Mouse (Mus musculus) CH12.LX (cell line): ENCODE data around the gene Baiap2l1. TPM values are rescaled to one million over a fixed set of nuclear protein-coding genes. Genes with fewer than 3 reads are reported as not detected.
"Not testable (repeated sequence)": the region's sequence is repeated elsewhere in the genome, so short reads cannot be mapped to it uniquely, and the experiment has no call there.

ENCODE experiments used
- DNase-seq: peaks from one replicate; pipeline ENCODE4 v3.0.0-alpha.2; 2013; ENCODE audit errors: extremely low read depth
- H3K27ac ChIP-seq: 2 replicates; pipeline ENCODE4 v1.5.1; 2012; ENCODE audit warnings: low read depth, mild to moderate bottlenecking, control low read depth, moderate library complexity; ENCODE audit not compliant: insufficient read depth
- H3K27me3 ChIP-seq: replicated peaks from 2 replicates; pipeline ENCODE3; 2012; ENCODE audit warnings: inconsistent platforms
- H3K36me3 ChIP-seq, 2 experiments: replicated peaks in 1 of 2; 2 replicates each; pipeline versions ENCODE3 to v1.6.1; 2012; ENCODE audit warnings: inconsistent platforms in 1 of 2, low read length in 1 of 2, mild to moderate bottlenecking in 1 of 2, mixed read lengths in 1 of 2, moderate library complexity in 1 of 2; ENCODE audit not compliant: control insufficient read depth in 1 of 2, insufficient read depth in 1 of 2
- H3K4me1 ChIP-seq, 2 experiments: 2 replicates each; pipeline ENCODE4 v1.6.1; 2012; ENCODE audit warnings: inconsistent platforms in 1 of 2, moderate library complexity in 1 of 2; ENCODE audit not compliant: insufficient read depth in 2 of 2, control insufficient read depth in 1 of 2
- H3K4me2 ChIP-seq: 2 replicates; pipeline ENCODE4 v1.6.1; 2012; ENCODE audit warnings: low read depth, mild to moderate bottlenecking, control low read depth; ENCODE audit not compliant: poor library complexity, insufficient read depth, severe bottlenecking
- H3K4me3 ChIP-seq, 3 experiments: fragments of 150-350 bp in 1 of 3; sonication (generic) in 1 of 3; replicated peaks in 1 of 3; 2 replicates each; pipeline versions ENCODE3 to v1.5.1; 2011 to 2012; ENCODE audit warnings: low read depth in 2 of 3, low read length in 2 of 3, mild to moderate bottlenecking in 2 of 3, moderate library complexity in 2 of 3, control low read depth in 1 of 3, improper control_type of control experiment in 1 of 3, inconsistent platforms in 1 of 3, mixed read lengths in 1 of 3; ENCODE audit not compliant: poor library complexity in 1 of 3
- H3K79me2 ChIP-seq: replicated peaks from 2 replicates; pipeline ENCODE4 v1.6.1; 2012; ENCODE audit warnings: mild to moderate bottlenecking, moderate library complexity; ENCODE audit not compliant: control insufficient read depth, poor library complexity, insufficient read depth, severe bottlenecking; ENCODE audit errors: extremely low read depth
- H3K9ac ChIP-seq: 2 replicates; pipeline ENCODE4 v1.6.1; 2012; ENCODE audit warnings: low read depth, mild to moderate bottlenecking, control low read depth, moderate library complexity; ENCODE audit not compliant: insufficient read depth
- H3K9me3 ChIP-seq: replicated peaks from 2 replicates; pipeline ENCODE3; 2012; ENCODE audit warnings: low read length, inconsistent platforms, mixed read lengths
- BHLHE40 ChIP-seq: IDR thresholded peaks from 2 replicates; pipeline ENCODE4 v1.6.1; 2011; ENCODE audit warnings: mild to moderate bottlenecking, low read depth, low read length, improper control_type of control experiment
- CHD1 ChIP-seq: IDR thresholded peaks from 2 replicates; pipeline ENCODE4 v1.6.1; 2012; ENCODE audit warnings: low read depth, low read length, improper control_type of control experiment, inconsistent platforms
- CHD2 ChIP-seq: IDR thresholded peaks from 2 replicates; pipeline ENCODE4 v1.6.1; 2011; ENCODE audit warnings: low read length, improper control_type of control experiment
- CTCF ChIP-seq, 2 experiments: IDR thresholded peaks in 1 of 2; conservative IDR thresholded peaks in 1 of 2; 2 replicates each; pipeline ENCODE4 v1.5.1; 2011 to 2012; ENCODE audit warnings: low read depth in 2 of 2, low read length in 2 of 2, improper control_type of control experiment in 1 of 2, inconsistent platforms in 1 of 2, mild to moderate bottlenecking in 1 of 2, moderate library complexity in 1 of 2
- E2F4 ChIP-seq: IDR thresholded peaks from 2 replicates; pipeline ENCODE4 v1.6.1; 2011; ENCODE audit warnings: low read depth, low read length, improper control_type of control experiment; ENCODE audit not compliant: insufficient replicate concordance
- EP300 ChIP-seq: IDR thresholded peaks from 2 replicates; pipeline ENCODE4 v1.6.1; 2011; ENCODE audit warnings: low read length, improper control_type of control experiment
- GABPA ChIP-seq: IDR thresholded peaks from 2 replicates; pipeline ENCODE4 v1.6.1; 2012; ENCODE audit warnings: low read depth, low read length, improper control_type of control experiment, inconsistent platforms; ENCODE audit not compliant: insufficient replicate concordance
- HCFC1 ChIP-seq: IDR thresholded peaks from 2 replicates; pipeline ENCODE4 v1.6.1; 2012; ENCODE audit warnings: low read depth, mild to moderate bottlenecking, inconsistent platforms, low read length, improper control_type of control experiment
- JUN ChIP-seq: IDR thresholded peaks from 2 replicates; pipeline ENCODE4 v1.6.1; 2011; ENCODE audit warnings: low read depth, mild to moderate bottlenecking, low read length, improper control_type of control experiment, moderate library complexity; ENCODE audit not compliant: insufficient read depth
- MAX ChIP-seq: IDR thresholded peaks from 2 replicates; pipeline ENCODE4 v1.6.1; 2011; ENCODE audit warnings: low read length, improper control_type of control experiment
- MAZ ChIP-seq: IDR thresholded peaks from 2 replicates; pipeline ENCODE4 v1.6.1; 2012; ENCODE audit warnings: low read depth, mild to moderate bottlenecking, inconsistent platforms, low read length, improper control_type of control experiment, moderate library complexity
- MEF2A ChIP-seq: IDR thresholded peaks from 2 replicates; pipeline ENCODE4 v1.6.1; 2014; ENCODE audit warnings: low read depth, mild to moderate bottlenecking, inconsistent platforms, low read length, improper control_type of control experiment, borderline replicate concordance
- MXI1 ChIP-seq: IDR thresholded peaks from 2 replicates; pipeline ENCODE4 v1.6.1; 2011; ENCODE audit warnings: mild to moderate bottlenecking, low read depth, low read length, improper control_type of control experiment
- NRF1 ChIP-seq: IDR thresholded peaks from 2 replicates; pipeline ENCODE4 v1.6.1; 2014; ENCODE audit warnings: low read depth, mild to moderate bottlenecking, inconsistent platforms, low read length, improper control_type of control experiment, moderate library complexity
- POLR2A ChIP-seq: IDR thresholded peaks from 2 replicates; pipeline ENCODE4 v1.6.1; 2011; ENCODE audit warnings: low read depth, mild to moderate bottlenecking, improper control_type of control experiment, low read length
- POLR2AphosphoS2 ChIP-seq: IDR thresholded peaks from 2 replicates; pipeline ENCODE4 v1.6.1; 2011; ENCODE audit warnings: low read depth, low read length, improper control_type of control experiment
- RAD21 ChIP-seq: IDR thresholded peaks from 2 replicates; pipeline ENCODE4 v1.6.1; 2011; ENCODE audit warnings: low read depth, mild to moderate bottlenecking, low read length, improper control_type of control experiment, moderate library complexity
- RCOR1 ChIP-seq: conservative IDR thresholded peaks from 2 replicates; pipeline ENCODE4 v1.6.1; 2012; ENCODE audit warnings: low read depth, mild to moderate bottlenecking, inconsistent platforms, low read length, improper control_type of control experiment
- SIN3A ChIP-seq: IDR thresholded peaks from 2 replicates; pipeline ENCODE4 v1.6.1; 2012; ENCODE audit warnings: low read length, improper control_type of control experiment, inconsistent platforms
- TBP ChIP-seq: conservative IDR thresholded peaks from 2 replicates; pipeline ENCODE4 v1.6.1; 2011; ENCODE audit warnings: low read depth, low read length, improper control_type of control experiment
- TCF12 ChIP-seq: IDR thresholded peaks from 2 replicates; pipeline ENCODE4 v1.6.1; 2014; ENCODE audit warnings: low read depth, mild to moderate bottlenecking, inconsistent platforms, low read length, improper control_type of control experiment
- ZKSCAN1 ChIP-seq: IDR thresholded peaks from 2 replicates; pipeline ENCODE4 v1.6.1; 2012; ENCODE audit warnings: low read depth, inconsistent platforms, low read length, improper control_type of control experiment, borderline replicate concordance
- dilution Hi-C: fragments of 300-500 bp; cut with MboI; formaldehyde crosslinking; loops from 2 replicates; pipeline ENCODE4 v1.14.3; 2020; ENCODE audit warnings: low sequenced_read_pairs; ENCODE audit not compliant: extremely low pct_unique_long_range_greater_than_20kb, extremely low pct_ligation_motif_present
- in situ Hi-C: fragments of 300-500 bp; cut with MboI; formaldehyde crosslinking; loops from 3 replicates; pipeline ENCODE4 v1.14.3; 2019; ENCODE audit warnings: low sequenced_read_pairs, low pct_ligation_motif_present, low pct_unique_long_range_greater_than_20kb, mixed read lengths
- polyA plus RNA-seq: library from polyadenylated mRNA; unstranded; fragments of >175 nt; gene quantifications from 2 replicates; pipeline ENCODE4 v1.2.1, GENCODE M21; 2012; ENCODE audit warnings: low read depth; ENCODE audit not compliant: insufficient read length
- total RNA-seq, 2 experiments: library from RNA; depleted of rRNA; stranded (reverse); fragments of 300-350 nt in 1 of 2; fragments of >200 nt in 1 of 2; gene quantifications; 2 replicates each; pipeline ENCODE4 v1.2.3; 2012 to 2014

Gene Baiap2l1
- total and polyA plus RNA-seq, 3 experiments: 0.04 to 0.40 (median 0.11) TPM

GRCm38 (mm10) chr5:144341085-144341484, 16.8 kb downstream of the Baiap2l1 start:
- dilution Hi-C loops: no loop called here
- Histone ChIP-seq H3K36me3 (no peaks in the 10 kb centered on the region), H3K9ac (no peak overlapping the region), H3K79me2 (no peaks in the 10 kb centered on the region), H3K27me3 (no peaks in the 10 kb centered on the region), H3K9me3 (no peaks in the 10 kb centered on the region), H3K4me1 (peaks cover 0 to 5% of the 10 kb centered on the region in 2 experiments; a peak in 2 of 4 replicates), H3K27ac (no peak overlapping the region), H3K4me3 (no peak overlapping the region), H3K4me2 (no peak overlapping the region)
- in situ Hi-C loops: no loop called here
- TF ChIP-seq TBP (no peak), MAZ (no peak), BHLHE40 (no peak), MAX (no peak), RCOR1 (no peak)
- DNase-seq: no peak

- Histone ChIP-seq H3K9me3 (no peaks in the 10 kb centered on the region), H3K4me3 (no peak overlapping the region), H3K27ac (no peak overlapping the region), H3K9ac (no peak overlapping the region), H3K79me2 (no peaks in the 10 kb centered on the region), H3K36me3 (no peaks in the 10 kb centered on the region), H3K27me3 (no peaks in the 10 kb centered on the region), H3K4me2 (no peak overlapping the region), H3K4me1 (no peaks in the 10 kb centered on the region; a peak in 1 of 4 replicates)
- DNase-seq: no peak
- dilution Hi-C loops (no loop called here), in situ Hi-C loops (no loop called here)
- TF ChIP-seq CHD2 (no peak), POLR2A (no peak), RCOR1 (no peak), JUN (no peak), RAD21 (no peak), MXI1 (no peak), CTCF (conservative IDR thresholded peaks at IDR 0.05 in 1 of 2, IDR thresholded peaks at IDR 0.05 in 1 of 2; ENCODE audit: low read depth in 2 of 2, low read length in 2 of 2) (no peak), CHD1 (no peak), HCFC1 (no peak), BHLHE40 (no peak), TCF12 (no peak), EP300 (no peak), SIN3A (no peak), E2F4 (no peak), NRF1 (no peak), MEF2A (no peak), ZKSCAN1 (no peak), POLR2AphosphoS2 (no peak), GABPA (no peak)
Measured at GRCm38 (mm10) chr5:144338787-144339186, 19.1 kb downstream of the Baiap2l1 start.

- H3K9me3 ChIP-seq, H3K9ac ChIP-seq, H3K27ac ChIP-seq, in situ Hi-C loops, dilution Hi-C loops, H3K4me3 ChIP-seq, H3K79me2 ChIP-seq, H3K27me3 ChIP-seq, H3K4me2 ChIP-seq, H3K36me3 ChIP-seq, DNase-seq, H3K4me1 ChIP-seq: not testable (repeated sequence)
Measured at GRCm38 (mm10) chr5:144335357-144335756, 22.6 kb downstream of the Baiap2l1 start.
